Mouse (Mus musculus) ovary, postnatal 10 days (tissue): ENCODE results near the gene Sema3f.
A peak's percentile ranks its signal among the peaks of the same experiment; 100 is the strongest.

ENCODE experiments used
- DNase-seq: peaks from one replicate; pipeline ENCODE4 v3.0.0; 2022; ENCODE audit warnings: low spot score

The Sema3f gene

GRCm38 (mm10) chr9:107662342-107662741 is 47.9 kb downstream of the Sema3f start:
- no peak for DNase-seq

GRCm38 (mm10) chr9:107660777-107661176 is 49.5 kb downstream of the Sema3f start:
- no peak for DNase-seq

GRCm38 (mm10) chr9:107659961-107660360 is 50.3 kb downstream of the Sema3f start:
- DNase-seq = no peak

GRCm38 (mm10) chr9:107659551-107659950 is 50.7 kb downstream of the Sema3f start:
- DNase-seq = no peak

GRCm38 (mm10) chr9:107658096-107658495 is 52.2 kb downstream of the Sema3f start:
- DNase-seq = no peak

- DNase-seq = no peak
These were observed 53.1 kb downstream of the Sema3f start for GRCm38 (mm10) chr9:107657144-107657543.

GRCm38 (mm10) chr9:107654585-107654984 is 55.7 kb downstream of the Sema3f start:
- no peak for DNase-seq

- DNase-seq = no peak
These were observed 56.8 kb downstream of the Sema3f start for GRCm38 (mm10) chr9:107653474-107653873.

- no peak for DNase-seq
These were observed 59.4 kb downstream of the Sema3f start for GRCm38 (mm10) chr9:107650708-107651481.

- DNase-seq = no peak
These were observed 60.0 kb downstream of the Sema3f start for GRCm38 (mm10) chr9:107650225-107650624.

- DNase-seq = no peak
These were observed 61.5 kb downstream of the Sema3f start for GRCm38 (mm10) chr9:107648767-107649166.

- DNase-seq = no peak
These were observed 63.3 kb downstream of the Sema3f start for GRCm38 (mm10) chr9:107646975-107647374.

- DNase-seq = no peak
These were observed 64.7 kb downstream of the Sema3f start for GRCm38 (mm10) chr9:107645577-107645976.

- no peak for DNase-seq
These were observed 65.1 kb downstream of the Sema3f start for GRCm38 (mm10) chr9:107645153-107645510.

- peak; percentile 88 for DNase-seq
These were observed 65.7 kb downstream of the Sema3f start for GRCm38 (mm10) chr9:107644495-107645152.

GRCm38 (mm10) chr9:107643544-107644214 is 66.6 kb downstream of the Sema3f start:
- no peak for DNase-seq

GRCm38 (mm10) chr9:107641666-107642065 is 68.6 kb downstream of the Sema3f start:
- DNase-seq = no peak

GRCm38 (mm10) chr9:107640257-107640772 is 70.0 kb downstream of the Sema3f start:
- DNase-seq = no peak

- no peak for DNase-seq
These were observed 73.2 kb downstream of the Sema3f start for GRCm38 (mm10) chr9:107637070-107637469.

GRCm38 (mm10) chr9:107635279-107636028 is 74.8 kb downstream of the Sema3f start, which contains the start of gene Gnai2:
Gnai2 (minus strand) TSS chr9:107635367.
- peak; percentile 90 for DNase-seq

- DNase-seq = no peak
These were observed 75.6 kb downstream of the Sema3f start for GRCm38 (mm10) chr9:107634406-107635278.
